Mouse (Mus musculus): Measurements from ENCODE around the gene Lhx9. TPM values are rescaled to one million over a fixed set of nuclear protein-coding genes. Genes with fewer than 3 reads are reported as not detected.

Gene Lhx9
- polyA plus RNA-seq, 1 experiment from 2014 or later: 17.0 TPM

- H3K4me3 ChIP-seq (replicated peaks; ENCODE audit: low read length): peak overlapping the region; percentile 40
- peak overlapping the region; percentile 49 for H3K27ac ChIP-seq (ENCODE audit: low read length)
- H3K4me1 ChIP-seq (replicated peaks; ENCODE audit: control insufficient read depth, insufficient read depth, low read length): peaks cover 35% of the 10 kb centered on the region
- no peaks in the 10 kb centered on the region for H3K36me3 ChIP-seq (ENCODE audit: control insufficient read depth, insufficient read depth)
- H3K27me3 ChIP-seq (replicated peaks; ENCODE audit: control insufficient read depth, insufficient read depth, low read length): peaks cover 48% of the 10 kb centered on the region
- H3K4me2 ChIP-seq (ENCODE audit: low read length): peak overlapping the region; percentile 61
- peak; percentile 49 for ATAC-seq
- H3K9me3 ChIP-seq (ENCODE audit: control insufficient read depth, low read length): no peaks in the 10 kb centered on the region
- peak overlapping the region; percentile 60 for H3K9ac ChIP-seq (replicated peaks; ENCODE audit: low read depth, low read length)
- under 1% methylated on average over 54 of the region's 54 CpGs for WGBS
These were observed 6.9 kb downstream of the Lhx9 start for GRCm38 (mm10) chr1:138841306-138842095.

GRCm38 (mm10) chr1:138840440-138841305, 7.7 kb downstream of the Lhx9 start:
- Histone ChIP-seq H3K4me1 (replicated peaks; ENCODE audit: control insufficient read depth, insufficient read depth, low read length) (peaks cover 35% of the 10 kb centered on the region), H3K9ac (replicated peaks; ENCODE audit: low read depth, low read length) (peak overlapping the region; percentile 60), H3K27me3 (replicated peaks; ENCODE audit: control insufficient read depth, insufficient read depth, low read length) (peaks cover 50% of the 10 kb centered on the region)

GRCm38 (mm10) chr1:138839809-138840430, 8.5 kb downstream of the Lhx9 start:
- Histone ChIP-seq H3K27ac (ENCODE audit: low read length) (no peak overlapping the region), H3K4me1 (replicated peaks; ENCODE audit: control insufficient read depth, insufficient read depth, low read length) (peaks cover 35% of the 10 kb centered on the region), H3K4me2 (ENCODE audit: low read length) (peak overlapping the region; percentile 20), H3K27me3 (replicated peaks; ENCODE audit: control insufficient read depth, insufficient read depth, low read length) (peaks cover 45% of the 10 kb centered on the region), H3K9ac (replicated peaks; ENCODE audit: low read depth, low read length) (0 out of 2 replicates have a peak overlapping the region, but pooled peaks have one; percentile 24), H3K9me3 (ENCODE audit: control insufficient read depth, low read length) (no peaks in the 10 kb centered on the region), H3K4me3 (replicated peaks; ENCODE audit: low read length) (peak overlapping the region; percentile 33), H3K36me3 (ENCODE audit: control insufficient read depth, insufficient read depth) (no peaks in the 10 kb centered on the region)
- WGBS: 8% methylated on average over 16 of the region's 16 CpGs
- no peak for ATAC-seq

More at GRCm38 (mm10) chr1:138840440-138841305, 7.7 kb downstream of the Lhx9 start:
- H3K36me3 ChIP-seq (ENCODE audit: control insufficient read depth, insufficient read depth): no peaks in the 10 kb centered on the region
- no peak for ATAC-seq
- H3K4me3 ChIP-seq (replicated peaks; ENCODE audit: low read length): peak overlapping the region; percentile 40
- H3K27ac ChIP-seq (ENCODE audit: low read length): no peak overlapping the region; the same call in 1 of the 2 replicates
- peak overlapping the region; percentile 61 for H3K4me2 ChIP-seq (ENCODE audit: low read length)
- H3K9me3 ChIP-seq (ENCODE audit: control insufficient read depth, low read length): no peaks in the 10 kb centered on the region
- WGBS: 5% methylated on average over 25 of the region's 25 CpGs

GRCm38 (mm10) chr1:138839291-138839690, 9.1 kb downstream of the Lhx9 start:
- H3K4me1 ChIP-seq (replicated peaks; ENCODE audit: control insufficient read depth, insufficient read depth, low read length): peaks cover 34% of the 10 kb centered on the region
- peak overlapping the region; percentile 33 for H3K4me3 ChIP-seq (replicated peaks; ENCODE audit: low read length)
- H3K9ac ChIP-seq (replicated peaks; ENCODE audit: low read depth, low read length): no peak overlapping the region
- H3K27ac ChIP-seq (ENCODE audit: low read length): no peak overlapping the region
- peaks cover 44% of the 10 kb centered on the region for H3K27me3 ChIP-seq (replicated peaks; ENCODE audit: control insufficient read depth, insufficient read depth, low read length)
- ATAC-seq: no peak
- no peak overlapping the region for H3K4me2 ChIP-seq (ENCODE audit: low read length)
- no peaks in the 10 kb centered on the region for H3K9me3 ChIP-seq (ENCODE audit: control insufficient read depth, low read length)
- H3K36me3 ChIP-seq (ENCODE audit: control insufficient read depth, insufficient read depth): no peaks in the 10 kb centered on the region
- 16% methylated on average over 2 of the region's 2 CpGs for WGBS

GRCm38 (mm10) chr1:138837786-138838743, 10.3 kb downstream of the Lhx9 start:
- 0 out of 2 replicates have a peak, but pooled peaks have one; percentile 9 for ATAC-seq
- H3K4me1 ChIP-seq (replicated peaks; ENCODE audit: control insufficient read depth, insufficient read depth, low read length): peaks cover 24% of the 10 kb centered on the region
- peak overlapping the region; percentile 24; the same call in 1 of the 2 replicates for H3K27ac ChIP-seq (ENCODE audit: low read length)
- peaks cover 44% of the 10 kb centered on the region for H3K27me3 ChIP-seq (replicated peaks; ENCODE audit: control insufficient read depth, insufficient read depth, low read length)
- peak overlapping the region; percentile 41 for H3K4me2 ChIP-seq (ENCODE audit: low read length)
- H3K36me3 ChIP-seq (ENCODE audit: control insufficient read depth, insufficient read depth): no peaks in the 10 kb centered on the region
- peak overlapping the region; percentile 24 for H3K4me3 ChIP-seq (replicated peaks; ENCODE audit: low read length)
- 8% methylated on average over 27 of the region's 27 CpGs for WGBS
- peak overlapping the region; percentile 14; the same call in 1 of the 2 replicates for H3K9ac ChIP-seq (replicated peaks; ENCODE audit: low read depth, low read length)
- no peaks in the 10 kb centered on the region for H3K9me3 ChIP-seq (ENCODE audit: control insufficient read depth, low read length)

GRCm38 (mm10) chr1:138835355-138835900, 12.9 kb downstream of the Lhx9 start:
- Histone ChIP-seq H3K27ac (ENCODE audit: low read length) (no peak overlapping the region), H3K9ac (replicated peaks; ENCODE audit: low read depth, low read length) (no peak overlapping the region), H3K27me3 (replicated peaks; ENCODE audit: control insufficient read depth, insufficient read depth, low read length) (peaks cover 57% of the 10 kb centered on the region), H3K36me3 (ENCODE audit: control insufficient read depth, insufficient read depth) (no peaks in the 10 kb centered on the region), H3K4me1 (replicated peaks; ENCODE audit: control insufficient read depth, insufficient read depth, low read length) (peaks cover 8% of the 10 kb centered on the region; the same call in 1 of the 2 replicates), H3K9me3 (ENCODE audit: control insufficient read depth, low read length) (no peaks in the 10 kb centered on the region), H3K4me3 (replicated peaks; ENCODE audit: low read length) (no peak overlapping the region), H3K4me2 (ENCODE audit: low read length) (no peak overlapping the region)
- under 1% methylated on average over 3 of the region's 3 CpGs for WGBS
- ATAC-seq: no peak

GRCm38 (mm10) chr1:138831309-138831708, 17.1 kb downstream of the Lhx9 start:
- ATAC-seq: no peak
- Histone ChIP-seq H3K27me3 (replicated peaks; ENCODE audit: control insufficient read depth, insufficient read depth, low read length) (peaks cover 28% of the 10 kb centered on the region), H3K36me3 (ENCODE audit: control insufficient read depth, insufficient read depth) (no peaks in the 10 kb centered on the region), H3K9ac (replicated peaks; ENCODE audit: low read depth, low read length) (no peak overlapping the region), H3K9me3 (ENCODE audit: control insufficient read depth, low read length) (no peaks in the 10 kb centered on the region), H3K4me2 (ENCODE audit: low read length) (peak overlapping the region; percentile 50), H3K4me1 (replicated peaks; ENCODE audit: control insufficient read depth, insufficient read depth, low read length) (no peaks in the 10 kb centered on the region), H3K4me3 (replicated peaks; ENCODE audit: low read length) (peak overlapping the region; percentile 32), H3K27ac (ENCODE audit: low read length) (no peak overlapping the region)
- 5% methylated on average over 16 of the region's 16 CpGs for WGBS

GRCm38 (mm10) chr1:138826841-138827240, 21.5 kb downstream of the Lhx9 start:
- peaks cover 2% of the 10 kb centered on the region for H3K27me3 ChIP-seq (replicated peaks; ENCODE audit: control insufficient read depth, insufficient read depth, low read length)
- no peak for ATAC-seq
- H3K36me3 ChIP-seq (ENCODE audit: control insufficient read depth, insufficient read depth): no peaks in the 10 kb centered on the region
- H3K9me3 ChIP-seq (ENCODE audit: control insufficient read depth, low read length): no peaks in the 10 kb centered on the region
- H3K4me2 ChIP-seq (ENCODE audit: low read length): no peak overlapping the region
- no peak overlapping the region for H3K9ac ChIP-seq (replicated peaks; ENCODE audit: low read depth, low read length)
- no peak overlapping the region for H3K4me3 ChIP-seq (replicated peaks; ENCODE audit: low read length)
- 61% methylated on average over 6 of the region's 6 CpGs for WGBS
- no peaks in the 10 kb centered on the region for H3K4me1 ChIP-seq (replicated peaks; ENCODE audit: control insufficient read depth, insufficient read depth, low read length)
- no peak overlapping the region for H3K27ac ChIP-seq (ENCODE audit: low read length)
